Mouse (Mus musculus) neural tube, embryonic 15.5 days (tissue): ENCODE results near the gene Vmp1. TPM values are rescaled to one million over a fixed set of nuclear protein-coding genes. Genes with fewer than 3 reads are reported as not detected.

ENCODE experiments used
- ATAC-seq: fragments of 200-750 bp; cut with Nextera tagmentation; 2 replicates; pipeline ENCODE4 v1.8.0; 2017; ENCODE audit warnings: mild to moderate bottlenecking, moderate TSS enrichment, moderate library complexity; ENCODE audit not compliant: low FRiP score
- H3K27ac ChIP-seq: fragments of 300-500 bp; sonication (generic); replicated peaks from 2 replicates; pipeline ENCODE4 v1.5.1; 2015; ENCODE audit warnings: mild to moderate bottlenecking, inconsistent platforms
- H3K27me3 ChIP-seq: fragments of 300-500 bp; sonication (generic); replicated peaks from 2 replicates; pipeline ENCODE4 v1.6.1; 2015; ENCODE audit warnings: inconsistent platforms
- H3K36me3 ChIP-seq: fragments of 300-500 bp; sonication (generic); 2 replicates; pipeline ENCODE4 v1.6.1; 2015; ENCODE audit warnings: inconsistent platforms
- H3K4me1 ChIP-seq: fragments of 300-500 bp; sonication (generic); 2 replicates; pipeline ENCODE4 v1.6.1; 2015; ENCODE audit warnings: inconsistent platforms
- H3K4me2 ChIP-seq: fragments of 300-500 bp; sonication (generic); 2 replicates; pipeline ENCODE4 v1.6.1; 2015; ENCODE audit warnings: inconsistent platforms, mild to moderate bottlenecking, moderate library complexity
- H3K4me3 ChIP-seq: fragments of 300-500 bp; sonication (generic); replicated peaks from 2 replicates; pipeline ENCODE4 v1.5.1; 2015; ENCODE audit warnings: mild to moderate bottlenecking, inconsistent platforms
- H3K9ac ChIP-seq: fragments of 300-500 bp; sonication (generic); replicated peaks from 2 replicates; pipeline ENCODE4 v1.6.1; 2015; ENCODE audit warnings: mild to moderate bottlenecking, inconsistent platforms
- H3K9me3 ChIP-seq: fragments of 300-500 bp; sonication (generic); replicated peaks from 2 replicates; pipeline ENCODE4 v1.6.1; 2016; ENCODE audit warnings: inconsistent platforms
- WGBS: fragments of 180-500 bp; shearing (Covaris S2); methylation state at CpG from one replicate; pipeline ENCODE4 v1.1.7; 2015; ENCODE audit warnings: mixed read lengths; 5-methylcytosine and 5-hydroxymethylcytosine counted together
- microRNA counts: library from miRNA; unstranded; fragments of <30 nt; microRNA quantifications from one replicate; lab custom pipeline; 2016
- microRNA-seq: library from miRNA; unstranded; fragments of <30 nt; microRNA quantifications from one replicate; pipeline ENCODE4, GENCODE M21; 2017
- polyA plus RNA-seq: library from polyadenylated mRNA; unstranded; fragments of >200 nt; fragmentation: Nextera tagmentation; extraction: Ambion mirVana; gene quantifications from 2 replicates; pipeline ENCODE4 v1.2.1, GENCODE M21; 2015

Gene Vmp1
- polyA plus RNA-seq, 1 experiment from 2014 or later, result 126 TPM

DNA sequence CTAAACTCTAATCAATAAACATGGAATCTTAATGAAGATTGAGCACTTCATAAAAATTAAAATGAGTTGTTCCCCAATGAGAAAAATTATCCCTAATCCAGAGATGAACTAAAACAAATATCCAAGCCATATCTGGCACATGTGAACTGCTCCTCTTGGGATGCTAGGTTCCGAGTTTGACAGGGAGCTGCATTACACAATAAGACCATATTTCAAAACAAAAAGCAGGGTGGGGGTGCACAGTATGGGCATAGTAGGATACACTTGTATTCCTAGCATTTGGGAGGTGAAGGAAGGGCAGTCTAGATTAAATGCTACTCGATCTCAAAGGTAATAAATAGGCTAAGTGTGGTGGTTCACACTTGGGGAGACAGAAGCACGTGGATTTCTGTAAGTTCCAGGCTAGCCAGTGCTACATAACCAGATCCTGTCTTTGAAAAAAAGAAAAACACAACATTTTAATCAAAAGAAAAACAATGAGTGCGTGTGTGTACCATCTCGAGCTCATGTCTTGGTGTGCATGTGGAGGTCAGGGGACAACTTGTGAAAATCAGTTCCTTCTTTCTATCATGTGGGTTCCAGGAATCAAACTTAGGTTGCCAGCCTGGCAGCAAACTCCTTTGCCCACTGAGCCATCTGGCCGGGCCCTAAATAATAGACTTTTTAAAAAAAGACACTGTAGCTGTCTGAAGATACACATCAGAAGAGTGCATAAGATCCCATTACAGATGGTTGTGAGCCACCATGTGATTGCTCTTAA lies 143.7 kb downstream of the Vmp1 start:
- H3K27me3 ChIP-seq, result no peaks in the 10 kb centered on the region
- no peak overlapping the region for H3K9ac ChIP-seq
- H3K4me1 ChIP-seq, result peaks cover 21% of the 10 kb centered on the region
- no peak for ATAC-seq
- no peaks in the 10 kb centered on the region for H3K9me3 ChIP-seq
- no peak overlapping the region for H3K4me3 ChIP-seq
- WGBS, result 89% methylated on average over 6 of the region's 6 CpGs
- H3K36me3 ChIP-seq, result no peaks in the 10 kb centered on the region
- H3K27ac ChIP-seq, result no peak overlapping the region
- no peak overlapping the region for H3K4me2 ChIP-seq

DNA sequence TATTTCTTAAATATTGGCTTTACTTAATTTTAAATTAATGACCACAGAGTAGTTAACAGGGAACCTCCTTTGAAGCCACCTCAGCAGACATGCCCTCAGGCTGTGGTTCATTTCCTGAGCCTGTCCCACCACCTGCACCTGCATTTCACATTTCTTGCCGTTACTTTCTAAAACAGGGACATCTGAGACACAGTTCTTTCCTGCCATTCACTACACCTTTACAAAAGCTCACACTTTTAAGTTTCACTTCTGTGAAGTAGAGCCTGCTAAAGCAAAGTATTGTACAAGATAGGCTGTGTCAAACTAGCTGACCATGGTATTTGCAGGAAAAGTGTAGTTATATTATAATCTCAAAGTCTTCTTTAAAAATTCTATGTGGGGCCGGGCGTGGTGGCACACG lies 144.8 kb downstream of the Vmp1 start:
- Histone ChIP-seq H3K9ac (no peak overlapping the region), H3K27ac (no peak overlapping the region), H3K4me3 (no peak overlapping the region), H3K4me2 (no peak overlapping the region), H3K4me1 (peaks cover 20% of the 10 kb centered on the region), H3K9me3 (no peaks in the 10 kb centered on the region), H3K27me3 (no peaks in the 10 kb centered on the region), H3K36me3 (peaks cover 5% of the 10 kb centered on the region; the same call in 1 of the 2 replicates)
- 97% methylated on average over 4 of the region's 4 CpGs for WGBS
- ATAC-seq, result no peak

DNA sequence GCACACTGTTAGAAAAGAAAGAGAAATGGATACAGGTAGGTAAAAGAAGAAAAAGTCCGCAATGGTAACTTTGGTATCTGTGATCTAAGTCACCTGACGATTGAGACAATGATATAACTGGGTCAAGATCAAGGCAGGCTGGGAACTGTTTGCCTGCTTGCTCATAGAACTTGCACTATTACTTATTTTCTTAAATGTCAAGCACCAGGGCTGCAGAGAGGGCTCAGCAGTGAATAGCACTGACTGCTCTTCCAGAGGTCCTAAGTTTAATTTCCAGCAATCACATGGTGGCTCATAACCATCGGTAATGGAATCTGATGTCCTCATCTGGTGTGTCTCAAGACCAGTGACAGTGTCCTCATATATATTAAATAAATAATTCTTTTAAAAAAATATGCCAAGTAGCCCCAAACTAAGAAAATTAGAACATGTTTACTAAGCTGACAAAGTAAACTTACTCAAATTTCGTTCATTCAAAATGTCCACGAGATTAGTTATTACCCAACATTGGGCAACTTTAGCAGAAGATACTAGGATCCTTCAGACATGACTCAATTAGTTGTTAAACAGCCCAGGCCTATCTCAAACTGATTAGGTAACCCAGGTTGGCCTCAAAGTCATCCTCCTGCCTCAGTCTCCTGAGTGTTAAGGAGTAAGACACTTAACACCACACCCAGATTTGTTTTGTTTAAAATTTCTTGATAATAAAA lies 149.3 kb downstream of the Vmp1 start:
- H3K36me3 ChIP-seq, result peaks cover 29% of the 10 kb centered on the region
- 95% methylated on average over 5 of the region's 5 CpGs for WGBS
- H3K9ac ChIP-seq, result no peak overlapping the region
- H3K4me3 ChIP-seq, result no peak overlapping the region
- no peaks in the 10 kb centered on the region for H3K4me1 ChIP-seq
- no peak overlapping the region for H3K4me2 ChIP-seq
- H3K9me3 ChIP-seq, result no peaks in the 10 kb centered on the region
- ATAC-seq, result no peak
- no peaks in the 10 kb centered on the region for H3K27me3 ChIP-seq
- H3K27ac ChIP-seq, result no peak overlapping the region

MicroRNA genes within 50 kb of the gene (microRNA counts, 519-probe panel; counts per million panel counts)
- 3,380 counts per million, percentile 82 among the panel's probes with 10 or more counts for microRNA mmu-miR-21 (lab: Ali Mortazavi, UCI)

Small RNA genes lying within 50 kb of the gene (microRNA-seq; reads per million reads assigned to microRNA genes)
- gene Mir21a, result 2,295 reads per million, percentile 86 among the genes with 10 or more reads in this experiment

Other genes starting within 250 kb of the Vmp1 start
- 16.0 and 20.7 TPM in 2 replicates for gene Rnft1, start 199.2 kb downstream of the Vmp1 start, polyA plus RNA-seq
- gene Rps6kb1, start 139.0 kb downstream of the Vmp1 start, polyA plus RNA-seq, result 55.9 and 58.2 TPM in 2 replicates
- gene Tubd1, start 138.8 kb downstream of the Vmp1 start, polyA plus RNA-seq, result 6.6 and 7.7 TPM in 2 replicates
- 30.9 TPM in 2 replicates for gene Ptrh2, start 149 bp upstream of the Vmp1 start, polyA plus RNA-seq
- 147 and 153 TPM in 2 replicates for gene Cltc, start 73.7 kb upstream of the Vmp1 start, polyA plus RNA-seq
- gene Dhx40, start 123.9 kb upstream of the Vmp1 start, polyA plus RNA-seq, result 15.5 and 15.7 TPM in 2 replicates